Mouse (Mus musculus) liver, embryonic 14.5 days (tissue): ENCODE data around the gene Il10rb.

Experiments used
- CTCF ChIP-seq: IDR thresholded peaks from 2 replicates; pipeline ENCODE4 v1.5.1; 2016; ENCODE audit warnings: antibody characterized with exemption, low read depth, control low read depth
- EP300 ChIP-seq: IDR thresholded peaks from 2 replicates; pipeline ENCODE4 v1.6.1; 2016; ENCODE audit warnings: antibody characterized with exemption, low read depth

DNA sequence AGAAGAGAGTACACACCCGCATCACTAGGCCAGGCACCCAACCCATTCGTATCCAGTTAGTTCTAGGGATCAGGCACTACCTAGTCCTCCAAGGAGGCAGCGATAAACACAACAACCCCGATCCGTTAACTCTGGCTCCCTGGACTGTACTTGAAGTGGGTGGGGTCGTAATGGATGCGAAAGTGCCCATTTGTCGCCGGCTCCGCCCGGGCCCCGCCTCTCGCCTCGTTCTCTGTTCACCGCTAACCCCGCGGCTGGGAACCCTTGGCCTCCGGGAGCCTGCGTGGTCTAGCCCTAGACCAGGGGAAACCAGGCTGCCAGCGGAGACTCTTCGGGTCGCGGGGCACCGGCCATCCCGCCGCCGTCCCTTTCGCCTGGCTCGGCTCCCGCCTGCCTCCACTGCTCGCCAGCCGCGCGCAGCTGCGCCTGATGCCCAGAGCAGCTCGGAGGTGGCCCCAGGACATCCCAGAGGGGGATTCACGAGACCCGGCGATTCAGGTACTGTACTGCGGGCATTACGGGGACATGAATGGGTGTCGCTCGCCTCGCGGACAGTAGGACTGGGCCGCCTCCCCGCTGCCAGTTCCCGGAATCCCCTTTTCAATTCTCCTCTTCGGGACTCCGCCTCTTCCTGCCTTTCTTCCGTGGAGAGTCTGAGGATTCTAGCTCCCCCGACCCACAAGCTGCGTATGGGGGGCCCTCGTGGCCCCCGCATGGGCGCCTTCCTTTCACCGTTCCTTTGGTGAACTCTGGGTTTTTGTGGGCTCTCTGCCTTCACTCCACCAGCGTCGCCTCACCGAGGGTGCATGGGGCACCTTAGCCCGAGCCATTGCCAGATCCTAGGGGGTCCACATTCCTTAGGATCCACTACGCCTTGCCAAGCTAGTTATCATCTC lies 33.1 kb upstream of the Il10rb start, which contains the start of gene Ifnar2:
- peak; percentile 62; the same call in 1 of the 2 replicates for TF ChIP-seq EP300
- TF ChIP-seq CTCF = no peak
